Mouse (Mus musculus): Measurements from ENCODE around the gene Pold3. TPM values are rescaled to one million over a fixed set of nuclear protein-coding genes. Genes with fewer than 3 reads are reported as not detected.

The Pold3 gene
- polyA plus RNA-seq, 1 experiment, result 2.9 TPM

GRCm38 (mm10) chr7:100124211-100124610 is 2.8 kb upstream of the Pold3 start:
- Histone ChIP-seq H3K4me3 (replicated peaks) (no peak overlapping the region), H3K36me3 (ENCODE audit: control insufficient read depth) (peaks cover 9% of the 10 kb centered on the region), H3K27me3 (ENCODE audit: control insufficient read depth) (no peaks in the 10 kb centered on the region; the same call in 1 of the 2 replicates), H3K9me3 (ENCODE audit: control insufficient read depth, low read length) (peaks cover 7% of the 10 kb centered on the region), H3K4me1 (ENCODE audit: control insufficient read depth) (peaks cover 28% of the 10 kb centered on the region)
- TF ChIP-seq GATA1 (IDR thresholded peaks at IDR 0.05; ENCODE audit: low read length) (no peak), TAL1 (IDR thresholded peaks at IDR 0.05; ENCODE audit: low read length) (no peak)

GRCm38 (mm10) chr7:100123486-100123885 is 2.1 kb upstream of the Pold3 start:
- TF ChIP-seq TAL1 (IDR thresholded peaks at IDR 0.05; ENCODE audit: low read length) (no peak), GATA1 (IDR thresholded peaks at IDR 0.05; ENCODE audit: low read length) (no peak)
- Histone ChIP-seq H3K36me3 (ENCODE audit: control insufficient read depth) (peaks cover 16% of the 10 kb centered on the region), H3K9me3 (ENCODE audit: control insufficient read depth, low read length) (peaks cover 7% of the 10 kb centered on the region), H3K4me1 (ENCODE audit: control insufficient read depth) (peaks cover 36% of the 10 kb centered on the region), H3K4me3 (replicated peaks) (no peak overlapping the region), H3K27me3 (ENCODE audit: control insufficient read depth) (no peaks in the 10 kb centered on the region; the same call in 1 of the 2 replicates)

GRCm38 (mm10) chr7:100120791-100121261 is 539 bp downstream of the Pold3 start:
- H3K9me3 ChIP-seq (ENCODE audit: control insufficient read depth, low read length), result peaks cover 4% of the 10 kb centered on the region
- H3K27me3 ChIP-seq (ENCODE audit: control insufficient read depth), result no peaks in the 10 kb centered on the region
- TF ChIP-seq GATA1 (IDR thresholded peaks at IDR 0.05; ENCODE audit: low read length) (no peak), TAL1 (IDR thresholded peaks at IDR 0.05; ENCODE audit: low read length) (no peak)
- peaks cover 44% of the 10 kb centered on the region for H3K4me1 ChIP-seq (ENCODE audit: control insufficient read depth)
- H3K36me3 ChIP-seq (ENCODE audit: control insufficient read depth), result peaks cover 42% of the 10 kb centered on the region
- peak overlapping the region; percentile 95 for H3K4me3 ChIP-seq (replicated peaks)

GRCm38 (mm10) chr7:100114279-100114678 is 7.1 kb downstream of the Pold3 start:
- Histone ChIP-seq H3K9me3 (ENCODE audit: control insufficient read depth, low read length) (no peaks in the 10 kb centered on the region), H3K4me1 (ENCODE audit: control insufficient read depth) (peaks cover 18% of the 10 kb centered on the region), H3K36me3 (ENCODE audit: control insufficient read depth) (peaks cover 100% of the 10 kb centered on the region), H3K4me3 (replicated peaks) (no peak overlapping the region), H3K27me3 (ENCODE audit: control insufficient read depth) (no peaks in the 10 kb centered on the region)
- TF ChIP-seq GATA1 (IDR thresholded peaks at IDR 0.05; ENCODE audit: low read length) (no peak), TAL1 (IDR thresholded peaks at IDR 0.05; ENCODE audit: low read length) (no peak)

GRCm38 (mm10) chr7:100113821-100114220 is 7.5 kb downstream of the Pold3 start:
- peaks cover 100% of the 10 kb centered on the region for H3K36me3 ChIP-seq (ENCODE audit: control insufficient read depth)

GRCm38 (mm10) chr7:100111506-100111905 is 9.9 kb downstream of the Pold3 start:
- Histone ChIP-seq H3K4me3 (replicated peaks) (no peak overlapping the region), H3K9me3 (ENCODE audit: control insufficient read depth, low read length) (no peaks in the 10 kb centered on the region), H3K27me3 (ENCODE audit: control insufficient read depth) (no peaks in the 10 kb centered on the region), H3K4me1 (ENCODE audit: control insufficient read depth) (peaks cover 4% of the 10 kb centered on the region; the same call in 1 of the 2 replicates), H3K36me3 (ENCODE audit: control insufficient read depth) (peaks cover 98% of the 10 kb centered on the region)
- TF ChIP-seq TAL1 (IDR thresholded peaks at IDR 0.05; ENCODE audit: low read length) (no peak), GATA1 (IDR thresholded peaks at IDR 0.05; ENCODE audit: low read length) (no peak)

More at GRCm38 (mm10) chr7:100113821-100114220, 7.5 kb downstream of the Pold3 start:
- no peak overlapping the region for H3K4me3 ChIP-seq (replicated peaks)
- H3K27me3 ChIP-seq (ENCODE audit: control insufficient read depth), result no peaks in the 10 kb centered on the region
- TF ChIP-seq GATA1 (IDR thresholded peaks at IDR 0.05; ENCODE audit: low read length) (no peak), TAL1 (IDR thresholded peaks at IDR 0.05; ENCODE audit: low read length) (no peak)
- H3K4me1 ChIP-seq (ENCODE audit: control insufficient read depth), result peaks cover 14% of the 10 kb centered on the region
- H3K9me3 ChIP-seq (ENCODE audit: control insufficient read depth, low read length), result no peaks in the 10 kb centered on the region

GRCm38 (mm10) chr7:100108341-100108740 is 13.0 kb downstream of the Pold3 start:
- Histone ChIP-seq H3K36me3 (ENCODE audit: control insufficient read depth) (peaks cover 97% of the 10 kb centered on the region), H3K27me3 (ENCODE audit: control insufficient read depth) (no peaks in the 10 kb centered on the region), H3K9me3 (ENCODE audit: control insufficient read depth, low read length) (no peaks in the 10 kb centered on the region), H3K4me3 (replicated peaks) (no peak overlapping the region), H3K4me1 (ENCODE audit: control insufficient read depth) (peaks cover 2% of the 10 kb centered on the region; the same call in 1 of the 2 replicates)
- TF ChIP-seq TAL1 (IDR thresholded peaks at IDR 0.05; ENCODE audit: low read length) (no peak), GATA1 (IDR thresholded peaks at IDR 0.05; ENCODE audit: low read length) (no peak)

GRCm38 (mm10) chr7:100104677-100105076 is 16.7 kb downstream of the Pold3 start:
- H3K27me3 ChIP-seq (ENCODE audit: control insufficient read depth), result no peaks in the 10 kb centered on the region
- TF ChIP-seq GATA1 (IDR thresholded peaks at IDR 0.05; ENCODE audit: low read length), result no peak
- H3K36me3 ChIP-seq (ENCODE audit: control insufficient read depth), result peaks cover 97% of the 10 kb centered on the region

GRCm38 (mm10) chr7:100100031-100100595 is 21.3 kb downstream of the Pold3 start:
- Histone ChIP-seq H3K4me3 (replicated peaks) (no peak overlapping the region), H3K9me3 (ENCODE audit: control insufficient read depth, low read length) (no peaks in the 10 kb centered on the region)
- no peak for TF ChIP-seq TAL1 (IDR thresholded peaks at IDR 0.05; ENCODE audit: low read length)
- no peak for TF ChIP-seq GATA1 (IDR thresholded peaks at IDR 0.05; ENCODE audit: low read length)

More at GRCm38 (mm10) chr7:100104677-100105076, 16.7 kb downstream of the Pold3 start:
- Histone ChIP-seq H3K4me3 (replicated peaks) (no peak overlapping the region), H3K4me1 (ENCODE audit: control insufficient read depth) (peaks cover 6% of the 10 kb centered on the region), H3K9me3 (ENCODE audit: control insufficient read depth, low read length) (no peaks in the 10 kb centered on the region)

More at GRCm38 (mm10) chr7:100100031-100100595, 21.3 kb downstream of the Pold3 start:
- Histone ChIP-seq H3K4me1 (ENCODE audit: control insufficient read depth) (peaks cover 4% of the 10 kb centered on the region), H3K27me3 (ENCODE audit: control insufficient read depth) (no peaks in the 10 kb centered on the region), H3K36me3 (ENCODE audit: control insufficient read depth) (peaks cover 98% of the 10 kb centered on the region)

Data from erythroblast, embryonic 14.5 days (primary cell).